Mouse (Mus musculus): ENCODE data around the gene Map3k20. TPM values are rescaled to one million over a fixed set of nuclear protein-coding genes. Genes with fewer than 3 reads are reported as not detected.

Map3k20 gene
- polyA plus RNA-seq, 1 experiment from 2014 or later = 17.0 TPM

GRCm38 (mm10) chr2:72252510-72253505 is 32.6 kb upstream of the Map3k20 start:
- peaks cover 14% of the 10 kb centered on the region for H3K4me1 ChIP-seq (replicated peaks)
- ATAC-seq = no peak
- no peaks in the 10 kb centered on the region for H3K27me3 ChIP-seq (replicated peaks)
- H3K4me2 ChIP-seq (replicated peaks) = no peak overlapping the region
- no peaks in the 10 kb centered on the region for H3K36me3 ChIP-seq
- H3K9ac ChIP-seq = no peak overlapping the region
- WGBS = 74% methylated on average over 18 of the region's 18 CpGs
- no peaks in the 10 kb centered on the region for H3K9me3 ChIP-seq
- no peak overlapping the region for H3K4me3 ChIP-seq (replicated peaks)
- H3K27ac ChIP-seq = no peak overlapping the region

- 59% methylated on average over 4 of the region's 4 CpGs for WGBS
- no peak overlapping the region for H3K4me3 ChIP-seq (replicated peaks)
These were observed 31.6 kb upstream of the Map3k20 start for GRCm38 (mm10) chr2:72253882-72254281.

GRCm38 (mm10) chr2:72254813-72255582 is 30.4 kb upstream of the Map3k20 start:
- whole genome bisulfite sequencing = 17% methylated on average over 14 of the region's 14 CpGs
- Histone ChIP-seq H3K9ac (no peak overlapping the region), H3K4me1 (replicated peaks) (peaks cover 14% of the 10 kb centered on the region; the same call in 1 of the 2 replicates), H3K4me2 (replicated peaks) (peak overlapping the region; percentile 48), H3K27ac (peak overlapping the region; percentile 59), H3K36me3 (no peaks in the 10 kb centered on the region), H3K9me3 (no peaks in the 10 kb centered on the region), H3K27me3 (replicated peaks) (no peaks in the 10 kb centered on the region), H3K4me3 (replicated peaks) (peak overlapping the region; percentile 11; the same call in 1 of the 2 replicates)
- peak; percentile 97 for ATAC-seq

More at GRCm38 (mm10) chr2:72253882-72254281, 31.6 kb upstream of the Map3k20 start:
- no peaks in the 10 kb centered on the region for H3K27me3 ChIP-seq (replicated peaks)
- ATAC-seq = no peak
- no peak overlapping the region for H3K9ac ChIP-seq
- no peak overlapping the region for H3K27ac ChIP-seq
- H3K4me2 ChIP-seq (replicated peaks) = no peak overlapping the region
- peaks cover 14% of the 10 kb centered on the region; the same call in 1 of the 2 replicates for H3K4me1 ChIP-seq (replicated peaks)
- H3K36me3 ChIP-seq = no peaks in the 10 kb centered on the region
- H3K9me3 ChIP-seq = no peaks in the 10 kb centered on the region

GRCm38 (mm10) chr2:72260704-72261103 is 24.7 kb upstream of the Map3k20 start:
- H3K27ac ChIP-seq = no peak overlapping the region
- no peak overlapping the region for H3K4me3 ChIP-seq (replicated peaks)
- no peaks in the 10 kb centered on the region for H3K4me1 ChIP-seq (replicated peaks)
- H3K36me3 ChIP-seq = no peaks in the 10 kb centered on the region
- WGBS = 85% methylated on average over 1 of the region's 1 CpGs
- ATAC-seq = no peak
- H3K27me3 ChIP-seq (replicated peaks) = no peaks in the 10 kb centered on the region
- H3K9me3 ChIP-seq = no peaks in the 10 kb centered on the region
- no peak overlapping the region for H3K9ac ChIP-seq
- no peak overlapping the region for H3K4me2 ChIP-seq (replicated peaks)

GRCm38 (mm10) chr2:72262814-72263480 is 22.5 kb upstream of the Map3k20 start:
- no peak overlapping the region for H3K4me3 ChIP-seq (replicated peaks)
- no peak overlapping the region for H3K27ac ChIP-seq
- no peaks in the 10 kb centered on the region for H3K9me3 ChIP-seq
- ATAC-seq = no peak
- no peaks in the 10 kb centered on the region for H3K27me3 ChIP-seq (replicated peaks)
- H3K36me3 ChIP-seq = no peaks in the 10 kb centered on the region
- no peak overlapping the region for H3K4me2 ChIP-seq (replicated peaks)
- WGBS = 87% methylated on average over 6 of the region's 6 CpGs
- no peaks in the 10 kb centered on the region for H3K4me1 ChIP-seq (replicated peaks)
- no peak overlapping the region for H3K9ac ChIP-seq

- Histone ChIP-seq H3K4me1 (replicated peaks) (no peaks in the 10 kb centered on the region), H3K9ac (no peak overlapping the region), H3K9me3 (no peaks in the 10 kb centered on the region), H3K4me2 (replicated peaks) (no peak overlapping the region), H3K27me3 (replicated peaks) (no peaks in the 10 kb centered on the region), H3K27ac (no peak overlapping the region), H3K36me3 (no peaks in the 10 kb centered on the region), H3K4me3 (replicated peaks) (no peak overlapping the region)
- ATAC-seq = no peak
- WGBS = 76% methylated on average over 6 of the region's 6 CpGs
These were observed 18.0 kb upstream of the Map3k20 start for GRCm38 (mm10) chr2:72267390-72267789.

- Histone ChIP-seq H3K36me3 (no peaks in the 10 kb centered on the region), H3K9ac (no peak overlapping the region), H3K4me3 (replicated peaks) (no peak overlapping the region), H3K4me2 (replicated peaks) (no peak overlapping the region), H3K9me3 (no peaks in the 10 kb centered on the region), H3K27me3 (replicated peaks) (no peaks in the 10 kb centered on the region), H3K27ac (no peak overlapping the region), H3K4me1 (replicated peaks) (no peaks in the 10 kb centered on the region)
- no peak for ATAC-seq
- 72% methylated on average over 4 of the region's 4 CpGs for WGBS
These were observed 15.6 kb upstream of the Map3k20 start for GRCm38 (mm10) chr2:72269651-72270341.

- H3K4me1 ChIP-seq (replicated peaks) = no peaks in the 10 kb centered on the region
- H3K27ac ChIP-seq = no peak overlapping the region
- no peak for ATAC-seq
- H3K36me3 ChIP-seq = no peaks in the 10 kb centered on the region
- H3K9me3 ChIP-seq = no peaks in the 10 kb centered on the region
- no peaks in the 10 kb centered on the region for H3K27me3 ChIP-seq (replicated peaks)
- 69% methylated on average over 4 of the region's 4 CpGs for WGBS
- no peak overlapping the region for H3K4me2 ChIP-seq (replicated peaks)
- H3K4me3 ChIP-seq (replicated peaks) = no peak overlapping the region
- H3K9ac ChIP-seq = no peak overlapping the region
These were observed 7.1 kb upstream of the Map3k20 start for GRCm38 (mm10) chr2:72278247-72278873.

- 91% methylated on average over 5 of the region's 5 CpGs for WGBS
- ATAC-seq = no peak
- Histone ChIP-seq H3K9ac (no peak overlapping the region), H3K36me3 (no peaks in the 10 kb centered on the region), H3K4me1 (replicated peaks) (0 out of 2 replicates have a peak, but pooled peaks cover 3% of the 10 kb centered on the region), H3K27me3 (replicated peaks) (no peaks in the 10 kb centered on the region), H3K4me2 (replicated peaks) (no peak overlapping the region), H3K9me3 (no peaks in the 10 kb centered on the region), H3K4me3 (replicated peaks) (no peak overlapping the region), H3K27ac (no peak overlapping the region)
These were observed 4.9 kb upstream of the Map3k20 start for GRCm38 (mm10) chr2:72280524-72280923.

- H3K4me3 ChIP-seq (replicated peaks) = no peak overlapping the region
- no peak overlapping the region for H3K4me2 ChIP-seq (replicated peaks)
- ATAC-seq = no peak
- H3K27ac ChIP-seq = no peak overlapping the region
- no peak overlapping the region for H3K9ac ChIP-seq
- WGBS = 91% methylated on average over 14 of the region's 14 CpGs
- no peaks in the 10 kb centered on the region for H3K27me3 ChIP-seq (replicated peaks)
- H3K36me3 ChIP-seq = no peaks in the 10 kb centered on the region
- H3K9me3 ChIP-seq = no peaks in the 10 kb centered on the region
- 0 out of 2 replicates have a peak, but pooled peaks cover 4% of the 10 kb centered on the region for H3K4me1 ChIP-seq (replicated peaks)
These were observed 3.5 kb upstream of the Map3k20 start for GRCm38 (mm10) chr2:72281971-72282370.

- peaks cover 9% of the 10 kb centered on the region for H3K4me1 ChIP-seq (replicated peaks)
- WGBS = 78% methylated on average over 4 of the region's 4 CpGs
- no peaks in the 10 kb centered on the region for H3K36me3 ChIP-seq
- H3K27ac ChIP-seq = no peak overlapping the region
- H3K9ac ChIP-seq = no peak overlapping the region
- ATAC-seq = no peak
- no peak overlapping the region for H3K4me3 ChIP-seq (replicated peaks)
- H3K9me3 ChIP-seq = no peaks in the 10 kb centered on the region
- no peak overlapping the region for H3K4me2 ChIP-seq (replicated peaks)
- H3K27me3 ChIP-seq (replicated peaks) = no peaks in the 10 kb centered on the region
These were observed 2.7 kb upstream of the Map3k20 start for GRCm38 (mm10) chr2:72282733-72283132.
